16 mouse cellular contexts compared by ENCODE assay signal in the genomic region with DNA sequence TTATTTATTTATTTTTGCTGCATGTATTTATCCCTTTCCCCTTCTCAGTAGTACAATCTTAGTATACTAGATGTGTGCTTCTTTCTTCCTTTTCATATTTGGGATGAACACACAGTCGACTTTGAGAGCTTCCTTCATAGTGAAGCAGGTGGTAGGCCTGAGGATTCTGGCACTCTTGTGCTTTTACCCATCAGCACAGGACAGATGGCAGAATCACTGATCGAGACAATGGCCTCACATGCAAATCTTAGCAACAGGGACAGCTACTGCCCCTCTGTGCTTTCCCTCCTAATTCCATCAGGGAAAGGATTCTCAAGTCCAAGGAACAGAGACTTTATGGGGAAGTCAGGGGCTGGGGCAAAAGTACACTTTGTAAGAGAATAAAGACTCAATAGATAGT. TPM values are rescaled to one million over a fixed set of nuclear protein-coding genes. Genes with fewer than 3 reads are reported as not detected.
A peak's percentile ranks its signal among the peaks of the same experiment; 100 is the strongest.
DNase-seq lines count a peak whose midpoint lies in the region; ATAC-seq and TF ChIP-seq lines count a peak whose summit lies in the region.
"Had no signal": no experiment of that assay in that cellular context is flagged by ENCODE, and none has a peak within 500 bp of the region (broad histone marks: within the 10 kb centered on the region; RNA-seq: fewer than 3 reads in every experiment).

No protein-coding gene starts in this region.

- 59% methylated on average over 2 of the region's 2 CpGs for WGBS in hindbrain, embryonic 10.5 days
- 51% methylated on average over 2 of the region's 2 CpGs for WGBS in hindbrain, embryonic 13.5 days
- WGBS in forebrain, embryonic 16.5 days, result 54% methylated on average over 2 of the region's 2 CpGs

- H3K4me1 ChIP-seq in hindbrain, embryonic 10.5 days (replicated peaks), result no peaks in the 10 kb centered on the region
- no peaks in the 10 kb centered on the region for H3K4me1 ChIP-seq in hindbrain, embryonic 13.5 days (replicated peaks)
- peaks cover 2% of the 10 kb centered on the region; the same call in 1 of the 2 replicates for H3K4me1 ChIP-seq in forebrain, embryonic 16.5 days (replicated peaks; ENCODE audit: control insufficient read depth, insufficient read depth, low read length)
- H3K4me1 ChIP-seq: midbrain, embryonic 12.5 days had no signal

- no peak for TF ChIP-seq POLR2A in brain, embryonic 14.5 days (IDR thresholded peaks at IDR 0.05; ENCODE audit: borderline replicate concordance, extremely low read depth, insufficient read depth, insufficient read length, poor library complexity, severe bottlenecking)

- no peaks in the 10 kb centered on the region for H3K9me3 ChIP-seq in hindbrain, embryonic 10.5 days
- no peaks in the 10 kb centered on the region for H3K9me3 ChIP-seq in hindbrain, embryonic 13.5 days
- H3K9me3 ChIP-seq in forebrain, embryonic 16.5 days (ENCODE audit: control insufficient read depth, low read length), result no peaks in the 10 kb centered on the region
- H3K9me3 ChIP-seq: midbrain, embryonic 12.5 days had no signal

- DNase-seq in hindbrain, embryonic 10.5 days (ENCODE audit: low spot score), result peak; percentile 4
- peak; percentile 80 for DNase-seq in brain, embryonic 14.5 days (ENCODE audit: low read depth)
- peak; percentile 70 for DNase-seq in cerebellum, adult 8-10 months
- DNase-seq in frontal cortex, adult 2 months (ENCODE audit: extremely low spot score in 1 of 2, low spot score in 1 of 2), result no peak
- DNase-seq in layer of hippocampus, postnatal 36 days, result no peak
- DNase-seq: B cell, adult 2 months; heart, adult 11 months; kidney, adult 9 months; right cerebral cortex, postnatal 25 days had no signal

- no peaks in the 10 kb centered on the region for H3K36me3 ChIP-seq in hindbrain, embryonic 10.5 days
- H3K36me3 ChIP-seq in hindbrain, embryonic 13.5 days, result no peaks in the 10 kb centered on the region
- H3K36me3 ChIP-seq in forebrain, embryonic 16.5 days (ENCODE audit: control insufficient read depth, insufficient read depth), result no peaks in the 10 kb centered on the region
- H3K36me3 ChIP-seq: midbrain, embryonic 12.5 days had no signal

- H3K27ac ChIP-seq in hindbrain, embryonic 10.5 days, result no peak overlapping the region
- no peak overlapping the region for H3K27ac ChIP-seq in hindbrain, embryonic 13.5 days
- no peak overlapping the region for H3K27ac ChIP-seq in forebrain, embryonic 16.5 days (ENCODE audit: low read length)
- H3K27ac ChIP-seq: midbrain, embryonic 12.5 days had no signal

- no peak overlapping the region for H3K9ac ChIP-seq in hindbrain, embryonic 13.5 days
- no peak overlapping the region for H3K9ac ChIP-seq in forebrain, embryonic 16.5 days (replicated peaks; ENCODE audit: low read depth, low read length)
- H3K9ac ChIP-seq: midbrain, embryonic 12.5 days had no signal

- no peak overlapping the region for H3K4me2 ChIP-seq in hindbrain, embryonic 13.5 days
- H3K4me2 ChIP-seq in forebrain, embryonic 16.5 days (ENCODE audit: low read length), result no peak overlapping the region
- H3K4me2 ChIP-seq: midbrain, embryonic 12.5 days had no signal

- no peak for TF ChIP-seq CTCF in brain, embryonic 14.5 days (IDR thresholded peaks at IDR 0.05; ENCODE audit: borderline replicate concordance, extremely low read depth, insufficient read depth, insufficient read length)

- no peaks in the 10 kb centered on the region for H3K27me3 ChIP-seq in hindbrain, embryonic 10.5 days (ENCODE audit: insufficient read depth, poor library complexity, severe bottlenecking)
- no peaks in the 10 kb centered on the region for H3K27me3 ChIP-seq in hindbrain, embryonic 13.5 days
- H3K27me3 ChIP-seq in forebrain, embryonic 16.5 days (replicated peaks; ENCODE audit: control insufficient read depth, insufficient read depth, low read length), result no peaks in the 10 kb centered on the region
- H3K27me3 ChIP-seq: midbrain, embryonic 12.5 days had no signal

- H3K4me3 ChIP-seq in hindbrain, embryonic 10.5 days, result no peak overlapping the region
- H3K4me3 ChIP-seq in hindbrain, embryonic 13.5 days, result no peak overlapping the region
- no peak overlapping the region for H3K4me3 ChIP-seq in forebrain, embryonic 16.5 days (replicated peaks; ENCODE audit: low read length)
- H3K4me3 ChIP-seq: midbrain, embryonic 12.5 days had no signal

- no peak for ATAC-seq in hindbrain, embryonic 13.5 days (ENCODE audit: low FRiP score)
- ATAC-seq in forebrain, embryonic 16.5 days, result peak; percentile 76
- no peak for ATAC-seq in frontal cortex, adult (ENCODE audit: low TSS enrichment)

RNA-seq across cellular contexts. Expression of a gene that starts 33.7 kb away (rescaled TPM):
- 1.9 and 2.0 TPM in 2 replicates for polyA plus RNA-seq in hindbrain, embryonic 10.5 days (2016; fragmentation: Nextera tagmentation; extraction: Ambion mirVana)
- polyA plus RNA-seq in hindbrain, embryonic 13.5 days (2015; fragmentation: Nextera tagmentation; extraction: Ambion mirVana), result 11.4 and 12.1 TPM in 2 replicates
- 8.9 and 9.7 TPM in 2 replicates for polyA plus RNA-seq in brain, embryonic 14.5 days (2012; rRNA removed)
- 9.6 and 13.6 TPM in 2 replicates for polyA plus RNA-seq in forebrain, embryonic 16.5 days (2015; fragmentation: Nextera tagmentation; extraction: Ambion mirVana)
- polyA plus RNA-seq in frontal cortex, adult 2 months (2012; rRNA removed), result 7.1 and 8.5 TPM in 2 replicates
- 1 to 10 TPM; 5.7 to 7.9 TPM for total RNA-seq in layer of hippocampus, postnatal 36 days (2021)
- polyA plus RNA-seq: heart, embryonic 16.5 days; large intestine, adult 2 months; liver, embryonic 16.5 days had no signal

Comparison
In these comparisons a context has a peak if more than half of its experiments do, and no peak if none do; other contexts are left out.
1. DNase-seq: peak in hindbrain, embryonic 10.5 days (single experiment), brain, embryonic 14.5 days (single experiment) and cerebellum, adult 8-10 months (single experiment); none in frontal cortex, adult 2 months (0 of 2) and layer of hippocampus, postnatal 36 days (0 of 2).